Mouse (Mus musculus) heart, adult 2 months (tissue): ENCODE measurements around the gene Mogat1.

Source experiments
- CTCF ChIP-seq: fragments of 200-600 bp; IDR thresholded peaks from 2 replicates; pipeline ENCODE4 v1.8.1; 2022; ENCODE audit warnings: antibody characterized with exemption, mild to moderate bottlenecking, moderate library complexity
- EP300 ChIP-seq: fragments of 200-500 bp; IDR thresholded peaks from 2 replicates; pipeline ENCODE4 v1.6.1; 2011; ENCODE audit warnings: low read depth, low read length, control low read depth; ENCODE audit not compliant: insufficient read depth

GRCm38 (mm10) chr1:78586986-78587385 lies 76.2 kb downstream of the Mogat1 start:
- TF ChIP-seq EP300 (no peak), CTCF (no peak)
